Mouse (Mus musculus) naive thymus-derived CD4-positive, alpha-beta T cell, adult 2 months (primary cell): ENCODE data around the gene Mapre3.
"Not testable (repeated sequence)": the region's sequence is repeated elsewhere in the genome, so short reads cannot be mapped to it uniquely, and the experiment has no call there.

Experiments used
- DNase-seq: peaks from one replicate; pipeline ENCODE4 v3.0.0-alpha.2; 2011; ENCODE audit warnings: low read depth

Mapre3 gene

GRCm38 (mm10) chr5:30881839-30882238 lies 67.4 kb downstream of the Mapre3 start:
- DNase-seq, result not testable (repeated sequence)

GRCm38 (mm10) chr5:30886209-30886608 lies 71.8 kb downstream of the Mapre3 start:
- no peak for DNase-seq

- DNase-seq, result peak; percentile 32
Observed at GRCm38 (mm10) chr5:30886731-30887130, 72.3 kb downstream of the Mapre3 start.

GRCm38 (mm10) chr5:30887331-30887761 lies 72.9 kb downstream of the Mapre3 start:
- DNase-seq, result peak; percentile 93

GRCm38 (mm10) chr5:30887858-30888336 lies 73.5 kb downstream of the Mapre3 start:
- peak; percentile 97 for DNase-seq

- peak; percentile 96 for DNase-seq
Observed at GRCm38 (mm10) chr5:30888337-30889087, 74.1 kb downstream of the Mapre3 start, which contains the start of gene Agbl5. Gene Agbl5, plus strand, starts transcription at chr5:30888694.

GRCm38 (mm10) chr5:30889088-30889754 lies 74.8 kb downstream of the Mapre3 start:
- DNase-seq, result no peak

GRCm38 (mm10) chr5:30890375-30890774 lies 75.9 kb downstream of the Mapre3 start:
- no peak for DNase-seq

GRCm38 (mm10) chr5:30901860-30902259 lies 87.4 kb downstream of the Mapre3 start:
- DNase-seq, result no peak

GRCm38 (mm10) chr5:30907413-30908059 lies 93.1 kb downstream of the Mapre3 start, which contains the start of gene Ost4:
Gene Ost4, minus strand, starts transcription at chr5:30907788.
- DNase-seq, result peak; percentile 98

GRCm38 (mm10) chr5:30908426-30909299 lies 94.2 kb downstream of the Mapre3 start:
- no peak for DNase-seq

- DNase-seq, result no peak
Observed at GRCm38 (mm10) chr5:30909300-30909659, 94.8 kb downstream of the Mapre3 start.

- no peak for DNase-seq
Observed at GRCm38 (mm10) chr5:30909863-30910262, 95.4 kb downstream of the Mapre3 start.

GRCm38 (mm10) chr5:30910481-30910880 lies 96.0 kb downstream of the Mapre3 start:
- no peak for DNase-seq

GRCm38 (mm10) chr5:30912156-30912555 lies 97.7 kb downstream of the Mapre3 start:
- DNase-seq, result no peak

- no peak for DNase-seq
Observed at GRCm38 (mm10) chr5:30913060-30913841, 98.8 kb downstream of the Mapre3 start, which contains the start of gene Emilin1. Gene Emilin1, plus strand, starts transcription at chr5:30913402.

- DNase-seq, result no peak
Observed at GRCm38 (mm10) chr5:30914101-30914635, 99.7 kb downstream of the Mapre3 start.

- no peak for DNase-seq
Observed at GRCm38 (mm10) chr5:30914849-30915248, 100.4 kb downstream of the Mapre3 start.

- DNase-seq, result no peak
Observed at GRCm38 (mm10) chr5:30915456-30915855, 101.0 kb downstream of the Mapre3 start.
